Mouse (Mus musculus): ENCODE results near the gene Elf5. TPM values are rescaled to one million over a fixed set of nuclear protein-coding genes. Genes with fewer than 3 reads are reported as not detected.

Elf5 gene
- 1 to 10 TPM; 2.3 TPM for total RNA-seq (2021)
- long read RNA-seq, partial matches to known transcripts = 2 of 2 reads
- long read RNA-seq, other reads (novel, unspliced or antisense) = 0 of 2 reads

GRCm38 (mm10) chr2:103411348-103411747 is at the start of gene Elf5:
Gene Elf5, plus strand, starts transcription at chr2:103411688.
- DNase-seq (ENCODE audit: low spot score in 2 of 2) = no peak

DNA sequence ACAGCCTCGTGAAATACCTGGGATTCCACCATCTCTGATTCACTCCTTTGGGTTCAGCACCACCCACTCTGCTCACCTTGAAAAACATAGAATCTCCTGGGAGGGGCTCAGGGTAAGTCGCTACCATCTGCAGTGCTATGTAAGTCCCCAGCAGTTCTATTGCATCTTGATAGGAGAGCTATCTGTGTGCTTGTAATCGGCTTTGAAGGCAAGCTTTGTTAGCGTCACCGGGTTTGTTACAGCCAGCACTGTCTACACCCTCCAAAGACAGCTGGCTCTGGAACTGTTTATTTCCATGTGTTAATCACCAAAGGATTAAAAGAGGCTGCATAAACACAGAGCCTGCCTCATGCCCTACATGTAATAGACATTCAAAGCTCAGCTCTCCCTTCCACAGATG is 38.9 kb upstream of the Elf5 start:
- no peak for DNase-seq (ENCODE audit: low spot score in 2 of 2)

DNA sequence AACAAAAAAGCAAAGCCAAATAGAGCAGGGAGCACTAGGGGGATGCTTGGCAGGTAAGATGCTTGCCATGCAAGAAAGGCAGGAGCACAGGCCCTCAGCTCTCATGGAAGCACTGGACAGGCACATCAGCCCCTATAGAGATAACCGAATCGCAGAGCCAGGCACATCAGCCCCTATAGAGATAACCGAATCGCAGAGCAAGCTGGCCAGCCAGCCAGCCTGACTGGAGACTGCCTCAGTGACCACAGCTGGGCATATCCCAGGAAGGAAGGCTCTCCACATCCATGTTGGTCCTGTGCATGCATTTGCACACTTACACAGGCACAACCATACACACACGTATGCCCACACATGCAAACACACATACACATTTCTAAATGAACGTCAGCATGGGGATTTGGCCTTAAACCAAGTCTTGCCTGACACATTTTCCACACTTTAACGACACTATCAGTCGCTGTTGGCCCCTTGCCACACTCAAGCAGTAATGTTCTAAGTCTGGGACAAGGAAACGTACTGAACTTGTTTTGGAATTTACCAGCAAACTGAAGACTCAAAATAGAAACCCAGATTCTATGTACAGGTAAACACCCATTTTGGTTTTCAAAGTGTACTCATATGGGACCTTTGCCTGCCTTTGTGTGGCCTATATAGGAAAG is 31.9 kb upstream of the Elf5 start:
- no peak for DNase-seq (ENCODE audit: low spot score in 2 of 2)

GRCm38 (mm10) chr2:103382174-103382573 is 29.3 kb upstream of the Elf5 start:
- DNase-seq (ENCODE audit: low spot score in 2 of 2) = no peak

- DNase-seq (ENCODE audit: low spot score in 2 of 2) = no peak
Observed at GRCm38 (mm10) chr2:103387881-103388280, 23.6 kb upstream of the Elf5 start.

- no peak for DNase-seq (ENCODE audit: low spot score in 2 of 2)
Observed at GRCm38 (mm10) chr2:103388311-103388710, 23.2 kb upstream of the Elf5 start.

- peak; percentile 41 to 52 for DNase-seq (ENCODE audit: low spot score in 2 of 2)
Observed at GRCm38 (mm10) chr2:103390086-103390988, 21.2 kb upstream of the Elf5 start.

GRCm38 (mm10) chr2:103391626-103392025 is 19.9 kb upstream of the Elf5 start:
- DNase-seq (ENCODE audit: low spot score in 2 of 2) = no peak

DNA sequence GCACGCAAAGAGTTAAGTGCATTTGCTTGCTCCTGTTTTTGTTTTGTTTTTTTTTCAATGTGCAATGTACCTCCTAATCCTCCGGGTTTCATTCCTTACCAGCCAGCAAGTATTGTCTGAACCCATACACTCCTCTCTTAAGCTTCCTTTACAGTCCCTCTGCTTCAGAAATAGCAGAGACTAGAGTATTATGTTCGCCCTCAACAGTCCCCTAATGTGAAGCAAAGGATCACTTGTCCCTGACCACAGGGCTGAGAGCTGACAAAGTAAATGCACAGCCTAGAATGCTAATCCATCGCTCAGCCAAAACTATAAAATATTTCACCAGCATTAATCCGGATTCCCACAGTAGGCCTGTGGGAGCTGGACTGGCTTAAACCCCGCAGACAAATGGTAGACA is 13.4 kb upstream of the Elf5 start:
- DNase-seq (ENCODE audit: low spot score in 2 of 2) = no peak

GRCm38 (mm10) chr2:103400691-103401090 is 10.8 kb upstream of the Elf5 start:
- no peak for DNase-seq (ENCODE audit: low spot score in 2 of 2)

- DNase-seq (ENCODE audit: low spot score in 2 of 2) = no peak
Observed at GRCm38 (mm10) chr2:103406239-103406638, 5.2 kb upstream of the Elf5 start.

GRCm38 (mm10) chr2:103411816-103412215 is 328 bp downstream of the Elf5 start:
- DNase-seq (ENCODE audit: low spot score in 2 of 2) = no peak

DNA sequence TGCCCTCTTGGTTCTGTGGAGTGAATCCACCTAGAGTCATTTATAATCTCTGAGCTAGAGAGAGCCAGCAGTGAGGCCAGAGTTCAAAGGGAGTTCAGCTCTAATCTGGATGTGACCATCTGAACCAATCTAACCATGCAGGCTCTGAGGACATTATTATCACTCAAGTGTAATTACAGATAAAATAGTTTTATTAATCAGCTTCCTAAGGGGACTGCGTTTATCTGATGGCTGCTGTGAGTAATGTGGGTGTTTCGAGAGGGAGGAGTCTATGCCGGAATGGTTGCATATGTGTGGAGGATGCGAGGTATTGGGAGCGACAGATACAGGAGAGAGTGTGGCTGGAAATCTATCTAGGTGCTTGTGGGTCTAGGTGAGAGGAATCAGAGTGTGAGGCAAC is 1.9 kb downstream of the Elf5 start:
- DNase-seq (ENCODE audit: low spot score in 2 of 2) = no peak

GRCm38 (mm10) chr2:103415774-103416173 is 4.3 kb downstream of the Elf5 start:
- DNase-seq (ENCODE audit: low spot score in 2 of 2) = no peak

GRCm38 (mm10) chr2:103420650-103421507 is 9.4 kb downstream of the Elf5 start:
- DNase-seq (ENCODE audit: low spot score in 2 of 2) = no peak

DNA sequence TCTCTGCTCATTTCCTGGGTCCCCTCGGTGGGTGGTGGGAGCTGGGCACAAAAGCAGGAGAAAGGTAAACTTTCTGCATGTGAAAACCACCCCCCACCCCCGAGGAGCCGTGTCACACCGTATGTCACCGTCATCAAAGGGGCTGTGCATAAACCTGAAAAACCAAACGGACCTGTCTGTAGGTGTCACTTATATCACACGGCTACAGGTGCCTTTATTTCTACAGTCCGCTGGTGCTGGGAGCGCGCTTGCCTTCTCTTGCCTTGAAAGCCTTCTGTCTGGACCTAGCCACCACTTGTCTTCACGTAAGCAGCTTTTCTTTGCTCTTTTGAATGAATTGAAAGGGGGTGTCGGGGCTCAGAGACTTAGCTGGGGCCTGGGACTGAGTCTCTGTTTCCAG is 12.4 kb downstream of the Elf5 start:
- no peak for DNase-seq (ENCODE audit: low spot score in 2 of 2)

- peak; percentile 77 to 80 for DNase-seq (ENCODE audit: low spot score in 2 of 2)
Observed at GRCm38 (mm10) chr2:103424349-103425026, 13.0 kb downstream of the Elf5 start.

DNA sequence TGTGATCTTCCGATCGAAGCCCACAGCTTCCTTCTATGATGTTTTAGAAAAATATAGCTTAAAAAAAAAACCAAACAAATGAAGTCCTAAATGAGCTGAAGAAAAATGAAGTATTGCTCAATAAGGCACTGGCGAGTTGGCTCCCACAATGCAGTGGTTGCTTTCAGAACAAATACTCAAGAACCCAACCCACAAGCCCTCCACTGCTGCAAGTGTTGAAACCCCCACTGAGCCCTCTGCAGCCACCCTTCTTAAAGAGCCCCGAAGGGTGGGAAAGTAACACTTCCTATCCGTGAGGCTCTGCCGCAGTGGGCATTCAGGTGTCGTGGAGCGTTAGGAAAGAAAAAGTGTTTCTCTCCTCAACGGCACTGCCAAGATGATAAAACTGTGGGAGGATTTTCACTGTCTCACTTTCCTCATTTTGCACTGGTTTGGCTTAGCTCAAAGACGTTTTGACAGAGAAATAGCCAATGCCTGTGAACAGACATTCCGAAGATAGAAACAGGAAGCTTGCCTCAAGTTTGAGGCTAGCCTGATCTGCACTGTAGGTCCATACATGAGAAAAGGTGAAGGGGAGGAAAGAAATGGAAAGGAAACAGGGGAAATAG is 14.1 kb downstream of the Elf5 start:
- no peak for DNase-seq (ENCODE audit: low spot score in 2 of 2)

- no peak for DNase-seq (ENCODE audit: low spot score in 2 of 2)
Observed at GRCm38 (mm10) chr2:103428356-103428755, 16.9 kb downstream of the Elf5 start.

DNA sequence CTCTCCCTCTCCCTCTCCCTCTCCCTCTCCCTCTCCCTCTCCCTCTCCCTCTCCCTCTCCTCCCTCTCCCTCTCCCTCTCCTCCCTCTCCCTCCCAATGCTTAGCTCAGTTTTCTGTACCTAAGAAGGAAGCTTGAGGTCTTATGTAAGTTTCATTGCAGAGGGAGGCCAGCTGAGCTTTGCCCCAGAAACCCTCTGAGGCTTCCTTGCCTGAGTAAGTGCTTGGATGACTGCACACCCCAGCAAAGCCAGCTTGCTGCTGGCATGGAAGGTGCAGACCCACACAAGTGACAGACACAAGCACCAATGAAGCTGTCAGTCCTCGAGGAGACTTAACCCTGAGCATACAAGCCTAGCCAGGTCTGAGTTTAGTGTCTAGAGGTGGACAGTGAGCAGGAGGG is 19.2 kb downstream of the Elf5 start:
- DNase-seq (ENCODE audit: low spot score in 2 of 2) = no peak
